Mouse (Mus musculus): ENCODE data around the gene Taf10.

- TF ChIP-seq ZNF384 (IDR thresholded peaks at IDR 0.05; ENCODE audit: low read depth, low read length) (no peak), MAFK (IDR thresholded peaks at IDR 0.05; ENCODE audit: insufficient read depth, low read depth, low read length) (no peak), HCFC1 (IDR thresholded peaks at IDR 0.05; ENCODE audit: borderline replicate concordance, insufficient read depth, low read length) (no peak)
Measured at GRCm38 (mm10) chr7:105762517-105763270, 18.5 kb upstream of the Taf10 start.

All from ES-E14 (cell line).